Mouse (Mus musculus) cerebellum, adult 18-20 months (tissue): Measurements from ENCODE around the gene Rufy3.

ENCODE experiments used
- DNase-seq, 2 experiments: peaks; one replicate each; pipeline ENCODE4 v3.0.0; 2021

Rufy3 gene

DNA sequence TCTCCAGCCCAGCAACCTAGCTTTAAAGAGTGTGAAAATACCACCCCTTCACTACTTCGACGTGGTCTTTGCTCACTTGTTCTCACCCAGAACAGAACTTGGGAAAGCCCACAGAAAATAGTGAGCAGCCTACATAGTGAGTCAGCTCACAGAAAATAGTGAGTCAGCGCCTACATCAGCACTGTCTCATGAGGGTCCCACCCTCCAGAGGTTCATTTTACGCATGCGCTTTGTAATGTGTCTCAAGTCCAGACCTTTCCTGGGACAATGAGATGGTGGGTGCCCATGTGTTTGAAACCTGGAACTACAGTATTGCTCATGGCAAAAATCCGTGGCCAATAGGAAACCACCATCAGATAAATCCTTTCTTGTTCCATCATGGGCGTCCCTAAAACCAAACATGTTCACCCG lies 123.2 kb downstream of the Rufy3 start:
- no peak for DNase-seq

DNA sequence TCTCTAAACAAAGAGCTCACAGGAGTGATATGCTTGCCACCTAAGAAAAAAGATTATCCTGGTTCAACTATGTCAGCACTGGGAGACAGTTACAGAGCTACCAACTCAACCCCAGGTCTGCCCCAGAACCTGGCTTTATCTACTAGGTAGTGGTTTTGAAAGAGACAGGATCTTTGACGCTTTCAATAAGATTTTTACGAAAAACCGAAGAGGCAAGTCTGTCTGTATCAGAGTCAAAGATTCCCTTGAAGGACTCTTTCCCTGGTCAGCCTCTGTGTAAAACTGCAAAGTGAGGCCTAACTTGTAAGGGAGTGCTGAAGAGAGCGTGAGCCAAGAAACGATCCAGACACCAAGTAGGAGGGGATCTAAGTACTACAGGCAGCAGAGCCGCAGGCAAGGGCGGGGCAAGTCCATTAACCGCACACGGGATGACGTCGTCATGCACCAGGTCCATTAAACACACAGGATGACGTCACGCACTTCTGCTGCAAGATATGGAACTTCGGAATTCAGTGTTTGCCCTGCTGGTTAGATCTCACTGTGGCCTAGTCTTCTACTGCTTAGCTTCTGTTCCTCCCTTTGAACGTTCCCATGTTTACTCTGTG lies 123.8 kb downstream of the Rufy3 start:
- no peak for DNase-seq

DNA sequence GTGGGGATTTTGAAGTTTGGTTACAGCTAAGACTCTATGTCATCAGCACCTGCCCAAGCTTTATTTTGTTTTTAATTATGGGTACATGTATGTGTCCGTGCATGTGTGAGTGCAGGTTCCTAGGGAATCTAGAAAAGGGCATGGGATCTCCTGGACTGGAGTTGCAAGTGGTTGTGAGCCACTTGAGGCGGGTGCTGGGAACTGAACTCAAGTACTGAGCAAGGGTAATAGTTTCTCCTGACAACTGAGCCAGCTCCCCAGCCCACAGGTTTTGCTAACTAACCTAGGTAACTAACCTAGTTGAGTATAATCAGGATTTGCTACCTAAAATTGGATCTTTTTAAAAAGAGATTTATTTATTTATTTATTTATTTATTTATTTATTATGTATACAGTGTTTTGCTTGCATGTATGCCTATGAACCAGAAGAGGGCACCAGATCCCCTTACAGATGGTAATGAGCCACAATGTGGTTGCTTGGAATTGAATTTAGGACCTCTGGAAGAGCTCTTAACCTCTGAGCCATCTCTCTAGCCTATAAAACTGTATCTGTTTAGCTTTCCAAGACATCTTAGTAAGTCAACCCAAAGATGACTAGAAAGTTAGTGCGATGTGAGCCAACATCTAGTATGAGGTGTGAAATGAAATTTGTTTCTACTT lies 124.6 kb downstream of the Rufy3 start:
- peak; percentile 18 to 22 for DNase-seq

DNA sequence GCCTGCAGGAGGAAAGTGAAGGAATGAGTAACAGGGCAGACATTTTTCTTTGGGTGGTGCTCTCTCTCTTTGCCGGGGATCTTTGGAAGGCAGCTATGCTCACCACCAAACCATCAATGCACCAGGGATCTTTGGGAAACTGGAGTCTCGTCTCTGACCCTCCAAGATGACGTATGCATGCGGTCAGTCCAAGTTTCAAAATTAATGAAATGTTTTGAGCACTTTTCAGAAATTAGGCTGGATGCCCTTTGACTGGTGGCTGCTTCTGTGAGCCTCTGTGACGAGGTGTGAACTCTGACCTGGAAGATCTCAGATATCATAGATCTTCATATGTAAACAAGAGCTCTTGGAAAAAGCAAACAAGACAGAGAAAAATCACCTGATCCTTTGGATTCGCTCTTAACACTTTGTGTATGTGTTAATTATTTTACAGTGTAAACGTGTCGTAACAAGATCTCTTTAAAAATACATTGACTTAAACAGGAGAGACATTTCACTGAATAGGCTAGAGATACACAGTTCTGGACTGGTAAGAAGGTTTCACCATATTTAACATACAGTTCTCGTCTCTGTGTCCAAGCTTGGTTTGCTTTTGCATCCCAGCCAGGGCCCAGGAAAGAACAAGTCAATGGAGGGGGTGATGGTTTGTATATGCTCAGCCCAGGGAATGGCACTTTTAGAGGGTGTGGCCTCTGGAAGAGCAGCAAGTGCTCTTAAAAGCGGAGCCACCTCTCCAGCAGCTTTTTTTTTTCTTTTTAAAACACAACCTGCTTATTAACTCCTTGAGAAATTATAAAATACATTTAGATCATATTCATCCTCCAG lies 126.1 kb downstream of the Rufy3 start:
- DNase-seq = no peak

DNA sequence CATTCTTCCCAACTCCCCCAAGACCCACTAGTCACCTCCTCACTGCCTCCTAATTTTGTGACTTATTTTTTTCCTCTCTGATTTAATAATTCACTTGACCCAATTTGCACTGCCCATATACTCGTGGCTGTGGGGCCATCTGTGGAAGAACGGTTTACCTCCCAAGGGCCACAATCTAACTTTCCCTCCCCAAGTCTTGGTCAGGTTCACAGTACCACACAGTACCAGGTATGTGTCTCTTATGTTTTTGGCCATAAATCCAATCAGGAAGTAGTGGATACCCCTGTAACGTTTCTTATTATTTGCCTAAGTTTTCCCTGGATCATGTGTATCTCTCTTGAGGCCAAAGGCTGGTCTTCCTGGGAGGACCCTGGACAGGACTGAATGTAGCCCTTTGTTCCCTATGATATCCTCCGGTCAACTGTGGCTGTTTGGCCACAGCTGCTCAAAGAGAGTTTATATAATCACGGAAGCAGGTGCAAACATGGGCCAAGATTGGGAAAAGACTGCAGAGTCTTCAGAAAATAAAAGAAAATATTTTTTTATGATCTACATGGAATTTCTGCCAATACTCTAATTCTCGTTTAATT lies 126.8 kb downstream of the Rufy3 start:
- DNase-seq = no peak

DNA sequence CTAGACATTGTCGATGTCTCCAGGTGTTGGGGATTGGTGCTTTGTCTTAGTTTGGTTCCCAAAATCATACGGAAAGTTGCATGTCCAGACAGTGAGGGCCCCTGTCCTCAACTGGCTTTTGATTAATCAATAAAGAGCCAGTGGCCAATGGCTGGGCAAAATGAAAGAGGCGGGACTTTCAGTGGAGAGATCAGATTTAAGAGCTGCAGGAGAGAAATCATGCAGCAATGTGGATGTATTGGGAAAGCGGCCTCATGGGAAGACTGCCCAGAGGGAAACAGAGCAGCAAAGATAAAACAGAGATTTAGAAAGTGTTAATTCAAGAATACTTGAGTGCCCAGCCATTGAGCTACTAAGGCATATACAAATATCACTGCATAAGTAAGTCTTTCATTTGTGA lies 127.7 kb downstream of the Rufy3 start:
- DNase-seq = no peak

DNA sequence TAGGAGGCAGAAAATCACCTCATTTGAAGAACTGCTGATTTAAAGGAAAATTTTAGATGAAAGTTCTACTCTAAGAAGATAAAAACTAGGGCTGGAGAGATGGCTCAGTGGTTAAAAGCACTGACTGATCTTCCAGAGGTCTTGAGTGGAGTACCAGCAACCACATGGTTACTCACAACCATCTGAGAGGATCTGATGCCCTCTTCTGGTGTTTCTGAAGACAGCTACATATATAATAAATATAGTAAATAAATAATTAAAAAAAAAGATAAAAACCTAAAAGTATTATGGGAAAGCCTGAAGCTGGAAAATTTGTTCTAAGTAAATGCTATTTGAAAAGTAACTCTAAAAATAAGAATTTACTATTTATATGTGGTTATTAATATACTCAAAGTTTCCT lies 128.2 kb downstream of the Rufy3 start:
- no peak for DNase-seq

DNA sequence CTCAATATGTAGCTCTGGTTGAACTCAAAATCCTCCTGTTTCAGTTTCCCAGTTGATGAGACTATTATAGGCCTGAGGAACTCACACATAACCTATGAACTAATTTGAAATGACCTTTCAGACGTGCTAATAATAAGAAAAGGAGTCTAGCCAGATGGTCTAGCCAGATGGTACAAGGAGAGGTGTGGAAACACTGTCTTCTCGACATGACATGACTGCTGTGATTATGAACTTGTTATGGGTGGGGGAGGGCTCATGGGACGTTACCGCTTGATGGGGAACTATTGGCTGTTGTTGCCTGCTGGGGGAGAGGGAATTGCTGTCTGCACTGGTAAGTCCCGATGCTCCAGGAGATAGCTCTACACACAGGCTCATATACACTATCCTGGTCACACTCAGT lies 132.5 kb downstream of the Rufy3 start:
- DNase-seq = peak in 1 of 2 experiments; percentile 16

DNA sequence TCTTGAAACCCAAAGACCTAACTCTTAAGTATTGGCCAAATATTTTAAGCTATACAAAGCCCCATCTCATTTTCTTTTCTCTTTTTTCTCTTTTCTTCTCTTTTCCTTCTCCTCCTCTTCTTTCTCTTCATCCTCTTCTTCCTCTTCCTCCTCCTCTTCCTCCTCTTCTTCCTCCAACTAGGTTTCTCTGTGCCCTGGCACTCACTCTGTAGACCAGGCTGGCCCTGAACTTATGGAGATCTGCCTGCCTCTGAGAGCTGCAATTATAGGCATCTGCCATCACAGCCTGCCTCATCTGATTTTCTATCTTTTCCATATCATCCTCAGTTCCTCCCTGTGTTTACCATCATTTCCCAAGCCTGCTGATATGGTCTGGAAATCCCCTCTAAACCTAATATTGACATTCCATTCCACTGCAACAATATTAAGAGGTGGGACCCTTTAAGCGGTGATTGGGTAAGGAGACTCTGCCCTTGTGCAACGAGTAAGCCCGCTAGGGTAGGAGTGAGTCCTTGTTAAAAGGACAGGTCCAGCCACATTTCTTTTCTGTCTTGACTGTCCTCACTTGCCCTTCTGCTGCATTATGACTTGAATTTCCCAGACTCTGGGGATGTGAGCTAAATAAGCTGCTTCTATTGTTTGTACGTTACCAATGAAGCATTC lies 134.5 kb downstream of the Rufy3 start:
- no peak for DNase-seq
